Mouse (Mus musculus): Measurements from ENCODE around the gene Inpp4b. TPM values are rescaled to one million over a fixed set of nuclear protein-coding genes. Genes with fewer than 3 reads are reported as not detected.
A peak's percentile ranks its signal among the peaks of the same experiment; 100 is the strongest.
"Not testable (repeated sequence)": the region's sequence is repeated elsewhere in the genome, so short reads cannot be mapped to it uniquely, and the experiment has no call there.

The Inpp4b gene
- polyA plus RNA-seq, 1 experiment, result 2.7 TPM

- H3K27ac ChIP-seq (ENCODE audit: insufficient read depth, low read length), result no peak overlapping the region
- TF ChIP-seq CTCF (IDR thresholded peaks at IDR 0.05; ENCODE audit: extremely low read depth, insufficient read depth, low read length), result no peak
- TF ChIP-seq POLR2A (IDR thresholded peaks at IDR 0.05; ENCODE audit: extremely low read depth, insufficient read depth, low read length), result no peak
- no peak overlapping the region for H3K4me3 ChIP-seq (ENCODE audit: insufficient read depth, low read length)
- no peaks in the 10 kb centered on the region for H3K4me1 ChIP-seq (ENCODE audit: control insufficient read depth, insufficient read depth, low read length)
Observed at GRCm38 (mm10) chr8:81800792-81801191, 458.4 kb downstream of the Inpp4b start.

GRCm38 (mm10) chr8:81806797-81807196 lies 464.4 kb downstream of the Inpp4b start:
- H3K27ac ChIP-seq (ENCODE audit: insufficient read depth, low read length), result no peak overlapping the region
- H3K4me3 ChIP-seq (ENCODE audit: insufficient read depth, low read length), result no peak overlapping the region
- no peak for TF ChIP-seq POLR2A (IDR thresholded peaks at IDR 0.05; ENCODE audit: extremely low read depth, insufficient read depth, low read length)
- TF ChIP-seq CTCF (IDR thresholded peaks at IDR 0.05; ENCODE audit: extremely low read depth, insufficient read depth, low read length), result peak; percentile 79
- no peaks in the 10 kb centered on the region for H3K4me1 ChIP-seq (ENCODE audit: control insufficient read depth, insufficient read depth, low read length)

DNA sequence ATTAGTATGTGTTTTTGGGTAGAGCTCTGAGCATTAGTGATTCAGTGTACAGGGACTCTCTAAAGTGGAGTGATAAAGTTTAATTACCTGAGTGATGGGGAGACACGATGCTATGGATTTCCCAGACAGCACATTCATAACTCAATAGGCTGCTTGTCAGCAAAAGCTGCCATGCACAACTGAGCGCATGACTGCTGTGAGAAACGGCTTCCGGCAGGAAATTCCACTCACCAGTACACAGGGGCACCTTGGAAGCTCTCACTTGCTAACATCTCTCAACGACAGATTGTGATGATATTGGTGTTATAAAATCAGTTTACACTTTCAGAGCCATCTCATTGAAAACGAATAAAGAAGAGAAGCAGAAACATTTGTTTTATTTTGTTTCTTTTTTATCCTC lies 465.2 kb downstream of the Inpp4b start:
- TF ChIP-seq POLR2A (IDR thresholded peaks at IDR 0.05; ENCODE audit: extremely low read depth, insufficient read depth, low read length), result no peak
- TF ChIP-seq CTCF (IDR thresholded peaks at IDR 0.05; ENCODE audit: extremely low read depth, insufficient read depth, low read length), result no peak
- H3K4me3 ChIP-seq (ENCODE audit: insufficient read depth, low read length), result no peak overlapping the region
- no peak overlapping the region for H3K27ac ChIP-seq (ENCODE audit: insufficient read depth, low read length)
- no peaks in the 10 kb centered on the region for H3K4me1 ChIP-seq (ENCODE audit: control insufficient read depth, insufficient read depth, low read length)

DNA sequence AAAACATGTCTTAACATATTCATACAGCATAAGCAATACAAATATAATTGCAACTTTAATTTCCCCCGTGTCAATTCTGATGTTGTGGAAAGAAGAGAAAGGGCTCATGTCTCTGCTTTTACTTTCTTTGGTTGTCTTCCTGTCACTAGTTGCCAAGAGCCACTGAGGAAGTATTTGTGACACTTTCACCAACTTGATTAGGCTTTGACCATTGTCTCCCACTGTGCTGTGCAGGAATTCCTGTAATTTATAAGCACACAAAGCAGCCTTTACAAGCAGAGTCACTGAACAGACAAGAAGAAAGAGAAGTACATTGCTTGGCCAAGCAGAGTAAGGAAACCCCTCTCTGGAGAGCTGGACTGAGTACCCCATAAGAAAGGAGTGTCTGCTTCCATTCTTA lies 466.1 kb downstream of the Inpp4b start:
- Histone ChIP-seq H3K4me1 (ENCODE audit: control insufficient read depth, insufficient read depth, low read length) (no peaks in the 10 kb centered on the region), H3K4me3 (ENCODE audit: insufficient read depth, low read length) (no peak overlapping the region), H3K27ac (ENCODE audit: insufficient read depth, low read length) (no peak overlapping the region)
- no peak for TF ChIP-seq POLR2A (IDR thresholded peaks at IDR 0.05; ENCODE audit: extremely low read depth, insufficient read depth, low read length)
- no peak for TF ChIP-seq CTCF (IDR thresholded peaks at IDR 0.05; ENCODE audit: extremely low read depth, insufficient read depth, low read length)

- not testable (repeated sequence) for H3K4me1 ChIP-seq (ENCODE audit: control insufficient read depth, insufficient read depth, low read length); H3K4me3 ChIP-seq (ENCODE audit: insufficient read depth, low read length); H3K27ac ChIP-seq (ENCODE audit: insufficient read depth, low read length)
Observed at GRCm38 (mm10) chr8:81809414-81809813, 467.1 kb downstream of the Inpp4b start.

GRCm38 (mm10) chr8:81812051-81812751 lies 469.8 kb downstream of the Inpp4b start:
- no peaks in the 10 kb centered on the region for H3K4me1 ChIP-seq (ENCODE audit: control insufficient read depth, insufficient read depth, low read length)
- H3K27ac ChIP-seq (ENCODE audit: insufficient read depth, low read length), result no peak overlapping the region
- TF ChIP-seq CTCF (IDR thresholded peaks at IDR 0.05; ENCODE audit: extremely low read depth, insufficient read depth, low read length) (no peak), POLR2A (IDR thresholded peaks at IDR 0.05; ENCODE audit: extremely low read depth, insufficient read depth, low read length) (no peak)
- no peak overlapping the region for H3K4me3 ChIP-seq (ENCODE audit: insufficient read depth, low read length)

DNA sequence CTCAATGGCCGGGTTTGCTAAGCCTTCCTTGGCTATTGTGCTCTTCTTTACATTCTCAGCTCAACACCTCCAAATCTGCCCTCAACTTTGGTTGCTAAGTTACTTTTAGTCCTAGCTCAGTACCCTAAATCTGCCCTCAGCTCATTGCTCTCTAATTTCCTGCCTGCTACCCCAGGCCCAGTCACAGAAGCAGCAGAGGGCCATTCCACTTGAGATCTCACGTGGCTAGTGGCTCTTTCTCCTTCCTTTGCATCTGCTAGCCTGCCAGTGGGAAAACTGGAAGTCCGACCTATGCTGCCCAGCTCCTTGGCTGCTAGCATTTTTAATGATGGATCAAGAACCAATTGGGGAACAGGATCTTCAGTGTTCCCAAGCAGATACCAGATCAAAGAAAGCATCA lies 472.4 kb downstream of the Inpp4b start:
- Histone ChIP-seq H3K4me1 (ENCODE audit: control insufficient read depth, insufficient read depth, low read length) (no peaks in the 10 kb centered on the region), H3K27ac (ENCODE audit: insufficient read depth, low read length) (no peak overlapping the region), H3K4me3 (ENCODE audit: insufficient read depth, low read length) (no peak overlapping the region)
- TF ChIP-seq CTCF (IDR thresholded peaks at IDR 0.05; ENCODE audit: extremely low read depth, insufficient read depth, low read length), result no peak
- no peak for TF ChIP-seq POLR2A (IDR thresholded peaks at IDR 0.05; ENCODE audit: extremely low read depth, insufficient read depth, low read length)

DNA sequence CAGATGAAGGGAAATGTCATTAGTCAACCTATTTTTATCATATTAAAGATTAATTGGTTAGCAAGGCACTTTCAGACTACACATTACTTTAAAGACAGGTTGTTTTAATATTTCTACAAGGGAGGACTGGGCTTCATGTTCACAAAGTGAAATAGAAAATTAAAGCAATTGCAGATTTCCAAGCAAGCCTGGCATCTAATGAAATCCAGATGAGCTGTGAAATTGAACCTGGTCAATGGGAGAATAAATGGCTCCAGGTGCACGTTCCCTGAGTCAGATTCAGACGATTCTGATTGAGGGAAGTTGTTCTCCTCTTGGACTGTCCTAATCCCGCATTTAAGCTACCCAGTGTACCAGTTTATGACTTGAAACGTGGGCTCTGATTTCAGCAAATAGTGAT lies 473.2 kb downstream of the Inpp4b start:
- TF ChIP-seq POLR2A (IDR thresholded peaks at IDR 0.05; ENCODE audit: extremely low read depth, insufficient read depth, low read length), result no peak
- no peak for TF ChIP-seq CTCF (IDR thresholded peaks at IDR 0.05; ENCODE audit: extremely low read depth, insufficient read depth, low read length)
- no peaks in the 10 kb centered on the region for H3K4me1 ChIP-seq (ENCODE audit: control insufficient read depth, insufficient read depth, low read length)
- no peak overlapping the region for H3K4me3 ChIP-seq (ENCODE audit: insufficient read depth, low read length)
- no peak overlapping the region for H3K27ac ChIP-seq (ENCODE audit: insufficient read depth, low read length)

- no peak for TF ChIP-seq POLR2A (IDR thresholded peaks at IDR 0.05; ENCODE audit: extremely low read depth, insufficient read depth, low read length)
- TF ChIP-seq CTCF (IDR thresholded peaks at IDR 0.05; ENCODE audit: extremely low read depth, insufficient read depth, low read length), result no peak
- no peak overlapping the region for H3K4me3 ChIP-seq (ENCODE audit: insufficient read depth, low read length)
- H3K4me1 ChIP-seq (ENCODE audit: control insufficient read depth, insufficient read depth, low read length), result no peaks in the 10 kb centered on the region
- H3K27ac ChIP-seq (ENCODE audit: insufficient read depth, low read length), result no peak overlapping the region
Observed at GRCm38 (mm10) chr8:81823121-81823520, 480.8 kb downstream of the Inpp4b start.

- no peak overlapping the region for H3K27ac ChIP-seq (ENCODE audit: insufficient read depth, low read length)
- TF ChIP-seq CTCF (IDR thresholded peaks at IDR 0.05; ENCODE audit: extremely low read depth, insufficient read depth, low read length) (no peak), POLR2A (IDR thresholded peaks at IDR 0.05; ENCODE audit: extremely low read depth, insufficient read depth, low read length) (no peak)
- H3K4me3 ChIP-seq (ENCODE audit: insufficient read depth, low read length), result no peak overlapping the region
- H3K4me1 ChIP-seq (ENCODE audit: control insufficient read depth, insufficient read depth, low read length), result no peaks in the 10 kb centered on the region
Observed at GRCm38 (mm10) chr8:81824975-81825374, 482.6 kb downstream of the Inpp4b start.

All from cortical plate, adult 2 months (tissue).